Mouse (Mus musculus): ENCODE data around the gene Nudt17.
"Not testable (repeated sequence)": the region's sequence is repeated elsewhere in the genome, so short reads cannot be mapped to it uniquely, and the experiment has no call there.

Gene Nudt17

DNA sequence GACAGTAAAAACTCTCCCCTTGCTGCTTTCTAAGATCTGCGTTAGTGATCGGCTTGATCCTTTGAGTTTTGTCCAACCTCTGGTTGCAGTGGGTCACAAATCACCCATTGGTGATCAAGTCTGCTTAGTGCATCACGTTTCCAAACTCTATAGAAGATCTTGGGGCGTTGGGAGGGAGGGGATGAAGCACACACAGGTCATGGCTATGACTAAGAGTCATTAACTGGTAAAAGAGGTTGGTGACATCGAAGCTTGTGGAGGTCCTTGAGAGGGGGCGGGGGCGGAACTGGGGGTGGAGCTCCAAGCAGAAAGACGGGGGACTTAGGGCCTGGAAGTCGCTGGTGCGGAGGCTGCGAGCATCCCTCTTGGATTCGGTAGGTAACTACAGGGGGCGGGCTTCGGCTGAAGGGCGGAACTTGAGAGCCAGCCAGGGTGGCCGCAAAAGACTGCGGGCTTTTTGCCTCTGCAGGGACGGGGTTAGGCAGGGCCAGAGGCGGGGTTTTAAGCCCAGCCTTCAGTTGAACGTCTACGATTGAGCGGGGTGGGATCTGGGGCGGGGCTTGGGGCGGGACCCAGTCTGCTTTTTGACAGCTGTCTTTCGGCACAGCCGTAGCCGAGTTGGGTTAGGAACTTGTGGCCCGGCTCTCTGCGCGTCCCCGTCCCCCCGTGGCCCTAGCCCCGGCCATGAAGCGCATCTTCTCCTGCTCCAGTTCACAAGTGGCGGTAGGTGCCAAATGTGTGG lies 38.5 kb downstream of the Nudt17 start, which contains the start of gene Ankrd35:
Ankrd35 (plus strand) TSS at position 405 of the 742 bp plus-strand sequence.
- peak; percentile 54 to 56 for DNase-seq (ENCODE audit: low spot score in 2 of 2)

DNA sequence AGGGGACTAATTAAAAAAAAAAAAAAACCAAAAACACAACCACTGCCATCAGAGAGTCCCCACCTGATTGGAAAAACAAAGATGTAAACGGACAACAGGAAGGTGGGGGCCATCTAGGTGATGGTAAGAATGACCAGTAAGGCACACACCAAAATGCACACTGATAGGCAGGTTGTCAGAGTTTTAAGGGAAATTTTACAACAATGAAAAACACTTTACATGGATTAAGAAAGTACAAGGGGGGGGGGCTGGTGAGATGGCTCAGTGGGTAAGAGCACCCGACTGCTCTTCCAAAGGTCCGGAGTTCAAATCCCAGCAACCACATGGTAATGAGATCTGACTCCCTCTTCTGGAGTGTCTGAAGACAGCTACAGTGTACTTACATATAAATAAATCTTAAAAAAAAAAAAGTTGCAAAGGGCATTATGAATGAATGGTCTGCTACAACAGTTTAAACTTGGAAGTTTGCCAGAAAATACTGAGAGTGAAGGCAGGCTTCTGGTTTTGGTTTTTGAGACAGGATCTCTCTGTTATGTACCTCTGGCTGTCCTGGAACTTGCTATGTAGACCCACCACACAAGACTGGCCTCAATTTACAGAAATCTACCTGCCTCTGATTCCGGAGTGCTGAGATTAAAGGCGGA lies 39.8 kb downstream of the Nudt17 start:
- DNase-seq (ENCODE audit: low spot score in 2 of 2) = no peak

DNA sequence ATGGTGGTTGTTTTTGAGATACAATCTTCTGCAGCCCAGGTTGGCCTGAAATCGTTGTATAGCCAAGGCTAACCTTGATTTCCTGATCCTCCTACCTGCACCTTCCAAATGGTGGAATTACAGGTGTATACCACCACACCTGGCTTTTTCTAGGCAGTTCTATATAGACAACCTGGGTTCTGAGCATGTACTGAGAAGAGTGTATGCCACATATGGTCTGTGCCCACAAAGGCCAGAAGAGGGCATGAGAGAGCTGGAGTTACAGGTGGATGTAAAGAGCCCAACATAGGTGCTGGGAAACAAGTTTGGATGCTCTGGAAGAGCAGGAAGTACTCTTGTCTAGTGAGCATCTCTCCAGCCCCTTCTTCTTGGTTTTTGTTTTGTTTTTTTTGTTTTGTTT lies 41.0 kb downstream of the Nudt17 start:
- DNase-seq (ENCODE audit: low spot score in 2 of 2) = no peak

DNA sequence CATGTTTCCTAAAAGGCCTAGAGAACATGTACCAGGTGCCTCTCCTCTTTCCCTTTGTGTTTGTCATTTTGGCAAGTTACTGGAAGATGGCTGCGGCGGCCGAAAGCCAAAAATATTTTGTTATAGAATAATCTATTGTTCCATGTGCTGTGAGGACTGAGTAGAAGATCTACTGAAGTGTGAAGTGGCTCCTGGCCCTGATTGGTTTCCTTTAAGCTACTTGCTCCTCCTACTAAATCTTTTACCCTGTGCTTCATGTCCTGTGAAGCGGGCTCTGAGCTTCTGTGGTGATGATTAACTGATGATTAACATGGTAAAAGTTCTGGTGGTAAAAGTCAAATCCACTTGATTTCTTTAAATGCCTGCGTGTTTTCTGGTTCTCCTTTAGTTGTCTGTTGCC lies 41.4 kb downstream of the Nudt17 start:
- DNase-seq (ENCODE audit: low spot score in 2 of 2) = no peak

DNA sequence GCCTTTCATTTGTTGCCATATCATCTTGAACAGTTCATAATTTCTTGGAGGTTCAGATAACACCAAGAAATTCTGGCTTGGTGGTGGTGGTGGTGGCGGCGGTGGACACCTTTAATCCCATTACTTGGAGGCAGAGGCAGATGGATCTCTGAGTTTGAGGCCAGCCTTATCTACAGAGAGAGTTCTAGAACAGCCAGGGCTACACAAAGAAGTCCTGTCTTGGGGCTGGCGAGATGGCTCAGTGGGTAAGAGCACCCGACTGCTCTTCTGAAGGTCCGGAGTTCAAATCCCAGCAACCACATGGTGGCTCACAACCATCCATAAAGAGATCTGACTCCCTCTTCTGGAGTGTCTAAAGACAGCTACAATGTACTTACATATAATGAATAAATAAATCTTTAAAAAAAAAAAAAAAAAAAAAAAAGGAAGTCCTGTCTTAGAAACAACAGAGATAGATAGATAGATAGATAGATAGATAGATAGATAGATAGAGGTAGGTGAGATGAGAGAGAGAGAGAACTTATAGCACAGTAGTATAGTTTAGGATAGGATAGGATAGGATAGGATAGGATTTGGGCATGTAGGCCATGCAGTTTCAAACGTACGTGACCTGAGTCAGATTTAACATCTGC lies 42.5 kb downstream of the Nudt17 start:
- DNase-seq (ENCODE audit: low spot score in 2 of 2) = not testable (repeated sequence)

DNA sequence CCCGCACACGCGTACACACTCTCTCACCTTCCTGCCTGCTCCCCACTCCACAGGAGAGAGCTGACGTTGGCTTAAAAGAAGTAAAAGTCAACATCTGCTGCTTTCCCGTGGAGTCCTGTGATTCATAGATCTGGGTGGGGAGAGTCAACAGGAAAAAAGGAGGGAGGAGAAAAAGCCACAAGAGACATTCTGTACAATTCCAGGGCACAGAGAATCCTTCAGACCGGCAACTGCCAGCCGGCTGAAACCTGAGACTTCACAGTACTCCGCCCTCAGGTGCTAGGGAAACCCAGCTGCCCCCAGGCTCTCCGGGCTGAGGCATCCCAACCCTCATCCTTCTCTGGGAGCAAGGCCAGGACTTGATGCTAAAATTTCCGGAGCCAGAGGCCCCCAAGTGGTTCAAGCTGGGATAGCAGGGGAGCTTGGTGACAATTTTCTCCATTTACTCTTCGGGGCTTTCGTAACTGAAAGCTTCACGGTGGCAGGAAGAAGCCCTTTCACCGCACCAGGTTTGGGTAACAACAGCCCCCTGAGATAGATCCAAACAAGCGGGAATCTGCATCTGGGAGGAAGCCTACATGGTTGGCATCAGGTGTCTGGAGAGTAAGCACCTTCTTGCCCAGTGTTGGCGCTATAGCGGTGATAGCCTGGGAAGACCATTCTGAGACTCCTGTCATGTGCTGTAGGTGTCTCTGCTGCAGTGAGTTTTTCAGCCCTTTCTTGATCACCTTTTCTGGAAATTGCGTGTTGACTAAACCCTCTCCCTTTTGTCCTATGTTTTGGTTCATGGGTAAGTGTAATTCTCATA lies 44.7 kb downstream of the Nudt17 start:
- DNase-seq (ENCODE audit: low spot score in 2 of 2) = peak; percentile 68 to 90

DNA sequence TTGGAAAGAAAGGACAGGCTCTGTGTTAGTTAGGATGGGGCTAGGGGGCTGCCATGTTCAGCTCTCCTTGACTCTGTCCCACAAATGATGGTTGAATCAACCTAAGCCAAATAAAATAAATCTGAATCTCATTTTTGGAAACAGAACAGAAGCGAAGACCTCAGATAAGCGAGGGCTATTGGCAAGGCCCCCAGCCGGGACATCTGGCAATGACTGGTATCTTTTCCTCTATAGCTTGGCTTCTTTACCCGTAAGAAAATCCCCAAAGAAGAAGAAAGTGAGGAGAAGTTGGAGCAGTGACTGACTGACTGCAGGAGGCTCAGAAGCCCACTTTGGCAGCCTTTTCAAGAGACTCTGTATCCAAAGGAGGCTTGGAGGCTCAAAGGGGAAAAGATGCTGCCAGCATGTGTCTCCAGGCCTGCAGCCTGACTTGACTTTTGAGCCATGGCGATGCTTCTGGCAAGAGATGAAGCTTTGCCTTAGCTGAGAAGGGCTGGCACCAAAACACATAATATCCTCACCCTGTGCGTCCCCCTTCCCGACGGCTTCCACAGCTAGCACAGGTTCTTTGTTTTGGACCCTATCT lies 45.5 kb downstream of the Nudt17 start:
- DNase-seq (ENCODE audit: low spot score in 2 of 2) = no peak

DNA sequence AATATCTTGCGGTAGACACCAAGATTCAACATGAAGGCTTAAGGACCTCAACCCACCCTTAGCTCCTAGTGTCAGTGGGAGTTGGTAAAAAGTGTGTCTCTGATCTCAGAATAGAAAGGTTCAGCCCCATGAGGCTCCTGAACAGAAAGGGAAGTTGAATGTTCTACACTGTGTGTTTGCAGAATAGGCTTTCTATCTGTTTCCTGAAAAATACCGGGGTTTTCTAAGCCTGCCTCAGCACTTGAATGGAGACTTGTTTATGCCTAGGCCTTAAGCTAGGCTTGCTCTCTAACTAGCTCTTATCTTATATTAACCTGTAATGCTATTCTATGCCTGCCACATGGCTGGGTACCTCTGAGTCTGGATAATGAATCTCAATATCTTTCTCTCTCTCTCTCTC lies 47.5 kb downstream of the Nudt17 start:
- DNase-seq (ENCODE audit: low spot score in 2 of 2) = no peak
